17 mouse cellular contexts compared by ENCODE assay signal in genomic region chr1:118294192-118294591, GRCm38 (mm10). TPM values are rescaled to one million over a fixed set of nuclear protein-coding genes. Genes with fewer than 3 reads are reported as not detected.
DNase-seq lines count a peak whose midpoint lies in the region; ATAC-seq and TF ChIP-seq lines count a peak whose summit lies in the region.
"Had no signal": no experiment of that assay in that cellular context is flagged by ENCODE, and none has a peak within 500 bp of the region (broad histone marks: within the 10 kb centered on the region; RNA-seq: fewer than 3 reads in every experiment).

No protein-coding gene starts in this region.

- peaks cover 17% of the 10 kb centered on the region; the same call in 1 of the 2 replicates for H3K36me3 ChIP-seq in liver, embryonic 11.5 days (ENCODE audit: control insufficient read depth, insufficient read depth, low read length)
- peaks cover 26% of the 10 kb centered on the region for H3K36me3 ChIP-seq in liver, postnatal 0 days (replicated peaks; ENCODE audit: insufficient read depth, low read length)
- H3K36me3 ChIP-seq in midbrain, embryonic 16.5 days (ENCODE audit: control insufficient read depth, insufficient read depth, low read length): peaks cover 37% of the 10 kb centered on the region
- peaks cover 7% of the 10 kb centered on the region; the same call in 1 of the 2 replicates for H3K36me3 ChIP-seq in midbrain, embryonic 11.5 days (ENCODE audit: control insufficient read depth, insufficient read depth, low read length)

- 0 out of 2 replicates have a peak, but pooled peaks have one; percentile 26 for ATAC-seq in liver, embryonic 11.5 days (replicated peaks; ENCODE audit: low FRiP score)
- no peak for ATAC-seq in liver, postnatal 0 days
- peak; percentile 53 for ATAC-seq in midbrain, embryonic 16.5 days
- no peak for ATAC-seq in midbrain, embryonic 11.5 days (ENCODE audit: low FRiP score)
- ATAC-seq: intestine, postnatal 0 days had no signal

- H3K9me3 ChIP-seq in liver, embryonic 11.5 days (ENCODE audit: control insufficient read depth, low read length): no peaks in the 10 kb centered on the region
- no peaks in the 10 kb centered on the region for H3K9me3 ChIP-seq in liver, postnatal 0 days (ENCODE audit: low read length)
- H3K9me3 ChIP-seq in midbrain, embryonic 16.5 days (replicated peaks; ENCODE audit: control insufficient read depth, low read length, poor library complexity, severe bottlenecking): no peaks in the 10 kb centered on the region
- H3K9me3 ChIP-seq in midbrain, embryonic 11.5 days (ENCODE audit: control insufficient read depth, low read length): no peaks in the 10 kb centered on the region
- H3K9me3 ChIP-seq: heart, embryonic 13.5 days; kidney, embryonic 15.5 days; neural tube, embryonic 12.5 days had no signal

- no peaks in the 10 kb centered on the region for H3K27me3 ChIP-seq in liver, embryonic 11.5 days (replicated peaks; ENCODE audit: control insufficient read depth, insufficient read depth, low read length)
- no peaks in the 10 kb centered on the region for H3K27me3 ChIP-seq in liver, postnatal 0 days (ENCODE audit: insufficient read depth, low read length)
- H3K27me3 ChIP-seq in midbrain, embryonic 16.5 days (ENCODE audit: control insufficient read depth, insufficient read depth, low read depth, low read length): no peaks in the 10 kb centered on the region
- no peaks in the 10 kb centered on the region for H3K27me3 ChIP-seq in midbrain, embryonic 11.5 days (ENCODE audit: control insufficient read depth, insufficient read depth, low read length)
- H3K27me3 ChIP-seq: heart, embryonic 13.5 days; kidney, embryonic 15.5 days; neural tube, embryonic 12.5 days had no signal

- no peak overlapping the region for H3K4me2 ChIP-seq in liver, embryonic 11.5 days
- no peak overlapping the region for H3K4me2 ChIP-seq in liver, postnatal 0 days (ENCODE audit: low read depth, low read length)
- H3K4me2 ChIP-seq in midbrain, embryonic 16.5 days (ENCODE audit: low read length): no peak overlapping the region
- H3K4me2 ChIP-seq in midbrain, embryonic 11.5 days: no peak overlapping the region
- H3K4me2 ChIP-seq: heart, embryonic 13.5 days; kidney, embryonic 15.5 days; neural tube, embryonic 12.5 days had no signal

- peak; percentile 85 for DNase-seq in heart, adult 11 months
- no peak for DNase-seq in heart, postnatal 36 days
- no peak for DNase-seq in liver, embryonic 11.5 days (ENCODE audit: low spot score)
- no peak for DNase-seq in liver, postnatal 0 days
- DNase-seq in midbrain, embryonic 11.5 days (ENCODE audit: low spot score, missing footprints): no peak
- no peak for DNase-seq in adrenal gland, adult 8-10 months
- DNase-seq in cerebellum, postnatal 4 days (ENCODE audit: low spot score in 2 of 2): no peak
- DNase-seq: cerebellum, adult 2 months; cerebellum, postnatal 36 days; heart, postnatal 4 days; kidney, postnatal 4 days; right cerebral cortex, adult 18-20 months had no signal

- no peak overlapping the region for H3K9ac ChIP-seq in liver, embryonic 11.5 days (ENCODE audit: low read depth, low read length)
- no peak overlapping the region for H3K9ac ChIP-seq in liver, postnatal 0 days (replicated peaks)
- no peak overlapping the region for H3K9ac ChIP-seq in midbrain, embryonic 16.5 days (ENCODE audit: low read depth, low read length)
- no peak overlapping the region for H3K9ac ChIP-seq in midbrain, embryonic 11.5 days (ENCODE audit: low read length)
- H3K9ac ChIP-seq: heart, embryonic 13.5 days; kidney, embryonic 15.5 days; neural tube, embryonic 12.5 days had no signal

- H3K27ac ChIP-seq in liver, embryonic 11.5 days (ENCODE audit: low read depth, low read length): no peak overlapping the region
- no peak overlapping the region for H3K27ac ChIP-seq in liver, postnatal 0 days (ENCODE audit: low read depth)
- H3K27ac ChIP-seq in midbrain, embryonic 16.5 days (ENCODE audit: low read length): no peak overlapping the region
- H3K27ac ChIP-seq in midbrain, embryonic 11.5 days (ENCODE audit: low read depth, low read length): no peak overlapping the region
- H3K27ac ChIP-seq: heart, embryonic 13.5 days; kidney, embryonic 15.5 days; neural tube, embryonic 12.5 days had no signal

- no peaks in the 10 kb centered on the region for H3K4me1 ChIP-seq in liver, embryonic 11.5 days (replicated peaks; ENCODE audit: control insufficient read depth, insufficient read depth, low read length)
- H3K4me1 ChIP-seq in liver, postnatal 0 days (ENCODE audit: insufficient read depth): no peaks in the 10 kb centered on the region
- no peaks in the 10 kb centered on the region for H3K4me1 ChIP-seq in midbrain, embryonic 16.5 days (ENCODE audit: control insufficient read depth, insufficient read depth, low read length)
- no peaks in the 10 kb centered on the region for H3K4me1 ChIP-seq in midbrain, embryonic 11.5 days (ENCODE audit: control insufficient read depth, insufficient read depth, low read length)
- H3K4me1 ChIP-seq: heart, embryonic 13.5 days; kidney, embryonic 15.5 days; neural tube, embryonic 12.5 days had no signal

- no peak overlapping the region for H3K4me3 ChIP-seq in liver, embryonic 11.5 days (ENCODE audit: low read depth, low read length)
- H3K4me3 ChIP-seq in liver, postnatal 0 days (ENCODE audit: low read depth, low read length): no peak overlapping the region
- no peak overlapping the region for H3K4me3 ChIP-seq in midbrain, embryonic 16.5 days (ENCODE audit: low read depth, low read length)
- no peak overlapping the region for H3K4me3 ChIP-seq in midbrain, embryonic 11.5 days (ENCODE audit: low read depth, low read length)
- H3K4me3 ChIP-seq: heart, embryonic 13.5 days; kidney, embryonic 15.5 days; neural tube, embryonic 12.5 days had no signal

- 86% methylated on average over 3 of the region's 3 CpGs for WGBS in liver, embryonic 11.5 days
- 88% methylated on average over 3 of the region's 3 CpGs for WGBS in liver, postnatal 0 days (ENCODE audit: insufficient replicate concordance)
- WGBS in midbrain, embryonic 16.5 days: 98% methylated on average over 3 of the region's 3 CpGs
- WGBS in midbrain, embryonic 11.5 days: 97% methylated on average over 3 of the region's 3 CpGs

- intact Hi-C loops in heart, postnatal 36 days (cut with DNase I): no loop called here

- TF ChIP-seq CTCF in liver, postnatal 0 days (IDR thresholded peaks at IDR 0.05; ENCODE audit: low read depth): no peak

- no peak for TF ChIP-seq EP300 in liver, postnatal 0 days (IDR thresholded peaks at IDR 0.05; ENCODE audit: low read depth)

RNA-seq across cellular contexts. Expression of gene Tsn, which starts 17.3 kb away (rescaled TPM):
- 10 to 100 TPM; 62.9 to 69.1 TPM for total RNA-seq in heart, postnatal 36 days (2021)
- polyA plus RNA-seq in liver, embryonic 11.5 days (2014; fragmentation: Nextera tagmentation; extraction: Ambion mirVana): 280 and 292 TPM in 2 replicates
- polyA plus RNA-seq in liver, postnatal 0 days (2015; fragmentation: Nextera tagmentation; extraction: Ambion mirVana): 102 and 117 TPM in 2 replicates
- 515 and 516 TPM in 2 replicates for polyA plus RNA-seq in midbrain, embryonic 16.5 days (2015; fragmentation: Nextera tagmentation; extraction: Ambion mirVana)
- 445 and 473 TPM in 2 replicates for polyA plus RNA-seq in midbrain, embryonic 11.5 days (2014; fragmentation: Nextera tagmentation; extraction: Ambion mirVana)
- 100 to 1,000 TPM; 147 to 161 (median 149) TPM for total RNA-seq in adrenal gland, adult 8-10 months (2022)

RNA-seq across cellular contexts. Expression of gene Nifk, which starts 27.4 kb away (rescaled TPM):
- total RNA-seq in heart, postnatal 36 days (2021): 10 to 100 TPM; 15.0 to 17.0 TPM
- polyA plus RNA-seq in liver, embryonic 11.5 days (2014; fragmentation: Nextera tagmentation; extraction: Ambion mirVana): 131 and 147 TPM in 2 replicates
- 37.0 and 39.2 TPM in 2 replicates for polyA plus RNA-seq in liver, postnatal 0 days (2015; fragmentation: Nextera tagmentation; extraction: Ambion mirVana)
- polyA plus RNA-seq in midbrain, embryonic 16.5 days (2015; fragmentation: Nextera tagmentation; extraction: Ambion mirVana): 70.7 and 71.4 TPM in 2 replicates
- 104 and 107 TPM in 2 replicates for polyA plus RNA-seq in midbrain, embryonic 11.5 days (2014; fragmentation: Nextera tagmentation; extraction: Ambion mirVana)
- 10 to 100 TPM; 32.7 to 42.0 (median 37.7) TPM for total RNA-seq in adrenal gland, adult 8-10 months (2022)

Comparison
In these comparisons a context has a peak if more than half of its experiments do, and no peak if none do; other contexts are left out.
1. ATAC-seq: peak in liver, embryonic 11.5 days (single experiment) and midbrain, embryonic 16.5 days (single experiment); none in liver, postnatal 0 days (single experiment) and midbrain, embryonic 11.5 days (single experiment).